Mouse (Mus musculus) heart, embryonic 11.5 days (tissue): ENCODE results near the gene Rtn4r. TPM values are rescaled to one million over a fixed set of nuclear protein-coding genes. Genes with fewer than 3 reads are reported as not detected.

Source experiments
- ATAC-seq: fragments of 200-750 bp; cut with Nextera tagmentation; replicated peaks from 2 replicates; pipeline ENCODE4 v1.8.0; 2017; ENCODE audit warnings: moderate library complexity; ENCODE audit not compliant: insufficient number of reproducible peaks, low FRiP score, low TSS enrichment
- H3K27ac ChIP-seq: fragments of 300-500 bp; sonication (generic); 2 replicates; pipeline ENCODE4 v1.5.1; 2014; ENCODE audit warnings: mild to moderate bottlenecking, low read depth, low read length
- H3K27me3 ChIP-seq: fragments of 300-500 bp; sonication (generic); 2 replicates; pipeline ENCODE4 v1.6.1; 2014; ENCODE audit warnings: mild to moderate bottlenecking, low read length, mixed read lengths; ENCODE audit not compliant: control insufficient read depth, insufficient read depth
- H3K36me3 ChIP-seq: fragments of 300-500 bp; sonication (generic); 2 replicates; pipeline ENCODE4 v1.6.1; 2014; ENCODE audit warnings: mild to moderate bottlenecking, low read length, moderate library complexity, mixed read lengths; ENCODE audit not compliant: control insufficient read depth, insufficient read depth
- H3K4me1 ChIP-seq: fragments of 300-500 bp; sonication (generic); 2 replicates; pipeline ENCODE4 v1.6.1; 2014; ENCODE audit warnings: low read length; ENCODE audit not compliant: control insufficient read depth, insufficient read depth
- H3K4me2 ChIP-seq: fragments of 300-500 bp; sonication (generic); 2 replicates; pipeline ENCODE4 v1.6.1; 2014; ENCODE audit warnings: mild to moderate bottlenecking, moderate library complexity
- H3K4me3 ChIP-seq: fragments of 300-500 bp; sonication (generic); 2 replicates; pipeline ENCODE4 v1.5.1; 2014; ENCODE audit warnings: low read depth, low read length
- H3K9ac ChIP-seq: fragments of 300-500 bp; sonication (generic); 2 replicates; pipeline ENCODE4 v1.6.1; 2014; ENCODE audit warnings: mild to moderate bottlenecking, low read depth, low read length, moderate library complexity
- H3K9me3 ChIP-seq: fragments of 300-500 bp; sonication (generic); replicated peaks from 2 replicates; pipeline ENCODE4 v1.6.1; 2016; ENCODE audit warnings: low read length; ENCODE audit not compliant: control insufficient read depth
- WGBS: fragments of 180-500 bp; shearing (Covaris S2); extraction: QIAGEN DNeasy Blood & Tissue Kit; methylation state at CpG from one replicate; pipeline ENCODE4 v1.1.7; 2014; ENCODE audit not compliant: insufficient replicate concordance; 5-methylcytosine and 5-hydroxymethylcytosine counted together
- polyA plus RNA-seq: library from polyadenylated mRNA; unstranded; fragments of >200 nt; fragmentation: Nextera tagmentation; extraction: Ambion mirVana; gene quantifications from 2 replicates; pipeline ENCODE4 v1.2.1, GENCODE M21; 2014

The Rtn4r gene
- polyA plus RNA-seq, 1 experiment from 2014 or later = 0.26 TPM

DNA sequence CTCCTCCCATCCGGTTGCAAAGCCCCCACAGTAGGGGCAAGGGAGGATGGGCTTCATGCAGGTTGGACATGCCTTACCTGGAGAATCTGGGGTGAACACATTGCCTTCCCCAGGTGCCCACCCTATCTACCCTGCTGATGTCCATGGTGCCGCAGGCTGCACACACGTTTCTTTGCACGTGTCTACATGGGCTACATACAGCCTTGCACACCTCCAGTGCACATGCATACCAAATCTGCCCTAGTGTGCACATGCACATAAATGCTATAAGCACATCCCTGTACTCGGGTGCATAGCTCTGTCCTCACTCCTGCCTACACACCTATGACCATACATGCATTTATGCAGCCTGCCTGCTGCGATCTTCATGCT lies 1.1 kb downstream of the Rtn4r start:
- Histone ChIP-seq H3K4me1 (peaks cover 3% of the 10 kb centered on the region; the same call in 1 of the 2 replicates), H3K4me3 (0 out of 2 replicates have a peak overlapping the region, but pooled peaks have one; percentile 72), H3K27me3 (peaks cover 74% of the 10 kb centered on the region), H3K9me3 (no peaks in the 10 kb centered on the region), H3K36me3 (no peaks in the 10 kb centered on the region), H3K4me2 (peak overlapping the region; percentile 99; the same call in 1 of the 2 replicates), H3K9ac (no peak overlapping the region), H3K27ac (no peak overlapping the region)
- no peak for ATAC-seq
- 62% methylated on average over 6 of the region's 6 CpGs for WGBS

DNA sequence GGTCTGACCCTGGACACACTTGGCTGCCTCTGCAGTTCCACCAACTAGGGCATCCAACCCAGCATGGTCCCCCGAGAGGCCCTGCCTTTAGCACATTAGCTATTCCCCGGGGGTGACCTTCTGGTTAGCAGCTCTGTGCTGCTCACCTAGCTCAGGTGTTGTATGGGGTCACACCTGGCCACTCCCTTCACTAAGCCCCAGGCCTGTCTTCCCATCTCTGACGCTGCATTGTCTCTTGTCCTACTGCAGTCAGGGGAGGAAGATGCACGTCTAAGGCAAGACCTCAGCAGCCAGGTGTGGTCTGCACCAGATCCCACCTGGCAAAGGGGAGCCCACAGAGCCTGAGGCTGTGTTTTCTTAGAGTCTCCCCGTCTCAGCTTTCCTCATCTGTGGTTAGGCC lies 2.0 kb downstream of the Rtn4r start:
- no peak overlapping the region for H3K4me3 ChIP-seq
- H3K36me3 ChIP-seq = no peaks in the 10 kb centered on the region
- no peaks in the 10 kb centered on the region for H3K9me3 ChIP-seq
- H3K27me3 ChIP-seq = peaks cover 72% of the 10 kb centered on the region
- no peak overlapping the region for H3K27ac ChIP-seq
- no peak overlapping the region for H3K4me2 ChIP-seq
- peaks cover 3% of the 10 kb centered on the region; the same call in 1 of the 2 replicates for H3K4me1 ChIP-seq
- H3K9ac ChIP-seq = no peak overlapping the region
- 58% methylated on average over 5 of the region's 5 CpGs for WGBS
- no peak for ATAC-seq

GRCm38 (mm10) chr16:18130288-18130687 lies 2.8 kb downstream of the Rtn4r start:
- H3K27me3 ChIP-seq = peaks cover 63% of the 10 kb centered on the region

GRCm38 (mm10) chr16:18130705-18131104 lies 3.3 kb downstream of the Rtn4r start:
- Histone ChIP-seq H3K4me2 (no peak overlapping the region), H3K4me1 (peaks cover 3% of the 10 kb centered on the region; the same call in 1 of the 2 replicates), H3K27ac (no peak overlapping the region), H3K36me3 (no peaks in the 10 kb centered on the region), H3K4me3 (no peak overlapping the region), H3K9ac (no peak overlapping the region), H3K27me3 (peaks cover 60% of the 10 kb centered on the region), H3K9me3 (no peaks in the 10 kb centered on the region)
- ATAC-seq = no peak

More at GRCm38 (mm10) chr16:18130288-18130687, 2.8 kb downstream of the Rtn4r start:
- peaks cover 3% of the 10 kb centered on the region; the same call in 1 of the 2 replicates for H3K4me1 ChIP-seq
- H3K4me3 ChIP-seq = no peak overlapping the region
- no peak overlapping the region for H3K27ac ChIP-seq
- no peak for ATAC-seq
- H3K36me3 ChIP-seq = no peaks in the 10 kb centered on the region
- WGBS = 49% methylated on average over 4 of the region's 4 CpGs
- no peak overlapping the region for H3K4me2 ChIP-seq
- H3K9me3 ChIP-seq = no peaks in the 10 kb centered on the region
- H3K9ac ChIP-seq = no peak overlapping the region

DNA sequence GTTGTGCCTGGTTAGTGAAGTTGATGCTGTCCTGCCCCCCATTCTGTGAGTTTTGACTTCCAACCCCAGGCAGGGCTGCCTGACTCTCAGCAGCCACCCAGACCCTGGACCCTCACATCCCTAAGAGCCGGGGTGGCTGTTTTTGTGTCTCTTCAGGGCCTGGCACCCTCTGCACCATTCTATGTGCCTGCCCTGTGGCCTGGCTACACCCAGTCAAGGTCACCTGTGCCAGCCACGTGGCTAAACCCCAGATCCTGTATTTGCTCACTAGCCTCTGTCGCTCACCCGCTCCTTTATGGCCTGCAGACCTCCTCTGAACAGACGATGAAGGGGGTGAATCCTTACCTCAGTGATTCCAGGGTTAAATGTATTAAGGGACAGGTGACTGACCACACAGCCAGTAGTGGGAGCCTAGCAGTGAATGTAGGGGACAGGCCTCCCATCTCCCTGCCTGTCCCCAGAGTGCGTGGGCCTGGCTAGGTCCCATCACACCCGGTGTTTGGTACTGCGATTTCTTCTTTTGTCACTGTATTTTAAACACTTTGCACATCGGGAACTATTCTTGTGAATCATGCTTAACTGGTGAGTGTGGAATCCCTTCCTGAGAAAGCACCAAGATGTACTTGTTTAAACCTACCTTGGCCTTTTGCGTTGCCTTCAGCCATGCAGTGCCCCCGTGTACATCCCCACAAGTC lies 4.0 kb downstream of the Rtn4r start:
- H3K27me3 ChIP-seq = peaks cover 59% of the 10 kb centered on the region
- H3K4me3 ChIP-seq = no peak overlapping the region
- H3K9me3 ChIP-seq = no peaks in the 10 kb centered on the region
- ATAC-seq = no peak
- H3K4me1 ChIP-seq = peaks cover 3% of the 10 kb centered on the region; the same call in 1 of the 2 replicates
- no peaks in the 10 kb centered on the region for H3K36me3 ChIP-seq
- H3K4me2 ChIP-seq = no peak overlapping the region
- H3K27ac ChIP-seq = no peak overlapping the region
- WGBS = 74% methylated on average over 11 of the region's 11 CpGs
- H3K9ac ChIP-seq = no peak overlapping the region

DNA sequence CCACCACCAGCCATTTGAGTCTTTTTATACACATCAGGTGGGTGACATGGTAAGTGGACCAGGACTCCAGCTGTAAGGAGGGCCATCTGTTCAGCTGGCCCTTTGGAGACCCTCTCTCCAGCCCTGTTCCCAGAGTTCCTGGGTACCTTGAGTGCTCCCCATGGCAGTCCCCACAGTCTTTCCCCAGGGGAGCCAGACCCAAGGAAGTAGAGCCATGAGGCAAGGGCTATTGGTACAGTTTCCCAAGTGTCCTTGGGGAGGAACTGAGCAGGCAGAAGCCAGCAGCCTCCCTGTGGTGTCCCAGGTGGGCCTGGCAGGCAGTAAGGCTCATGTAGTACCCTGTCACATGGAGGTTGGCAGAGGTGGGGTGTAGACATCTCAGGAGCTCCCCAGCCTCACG lies 4.6 kb downstream of the Rtn4r start:
- Histone ChIP-seq H3K4me1 (peaks cover under 1% of the 10 kb centered on the region; the same call in 1 of the 2 replicates), H3K36me3 (no peaks in the 10 kb centered on the region), H3K27me3 (peaks cover 56% of the 10 kb centered on the region), H3K27ac (no peak overlapping the region), H3K9ac (no peak overlapping the region), H3K9me3 (no peaks in the 10 kb centered on the region), H3K4me2 (no peak overlapping the region), H3K4me3 (no peak overlapping the region)
- 56% methylated on average over 1 of the region's 1 CpGs for WGBS
- no peak for ATAC-seq

GRCm38 (mm10) chr16:18132575-18132974 lies 5.1 kb downstream of the Rtn4r start:
- Histone ChIP-seq H3K36me3 (no peaks in the 10 kb centered on the region), H3K4me2 (no peak overlapping the region), H3K4me1 (no peaks in the 10 kb centered on the region; the same call in 1 of the 2 replicates), H3K27ac (no peak overlapping the region), H3K9ac (no peak overlapping the region), H3K9me3 (no peaks in the 10 kb centered on the region), H3K27me3 (peaks cover 51% of the 10 kb centered on the region), H3K4me3 (no peak overlapping the region)
- no peak for ATAC-seq
- 72% methylated on average over 3 of the region's 3 CpGs for WGBS

GRCm38 (mm10) chr16:18133133-18133920 lies 5.9 kb downstream of the Rtn4r start:
- Histone ChIP-seq H3K9ac (no peak overlapping the region), H3K27ac (no peak overlapping the region), H3K9me3 (no peaks in the 10 kb centered on the region), H3K4me2 (no peak overlapping the region), H3K36me3 (no peaks in the 10 kb centered on the region), H3K4me3 (no peak overlapping the region), H3K27me3 (peaks cover 47% of the 10 kb centered on the region), H3K4me1 (no peaks in the 10 kb centered on the region)
- ATAC-seq = no peak
- WGBS = 73% methylated on average over 5 of the region's 5 CpGs
